Mouse (Mus musculus) cerebellum, adult 8-10 months (tissue): ENCODE data around the gene Ctnna2.

Experiments used
- DNase-seq: peaks from one replicate; pipeline ENCODE4 v3.0.0; 2022

Ctnna2 gene

DNA sequence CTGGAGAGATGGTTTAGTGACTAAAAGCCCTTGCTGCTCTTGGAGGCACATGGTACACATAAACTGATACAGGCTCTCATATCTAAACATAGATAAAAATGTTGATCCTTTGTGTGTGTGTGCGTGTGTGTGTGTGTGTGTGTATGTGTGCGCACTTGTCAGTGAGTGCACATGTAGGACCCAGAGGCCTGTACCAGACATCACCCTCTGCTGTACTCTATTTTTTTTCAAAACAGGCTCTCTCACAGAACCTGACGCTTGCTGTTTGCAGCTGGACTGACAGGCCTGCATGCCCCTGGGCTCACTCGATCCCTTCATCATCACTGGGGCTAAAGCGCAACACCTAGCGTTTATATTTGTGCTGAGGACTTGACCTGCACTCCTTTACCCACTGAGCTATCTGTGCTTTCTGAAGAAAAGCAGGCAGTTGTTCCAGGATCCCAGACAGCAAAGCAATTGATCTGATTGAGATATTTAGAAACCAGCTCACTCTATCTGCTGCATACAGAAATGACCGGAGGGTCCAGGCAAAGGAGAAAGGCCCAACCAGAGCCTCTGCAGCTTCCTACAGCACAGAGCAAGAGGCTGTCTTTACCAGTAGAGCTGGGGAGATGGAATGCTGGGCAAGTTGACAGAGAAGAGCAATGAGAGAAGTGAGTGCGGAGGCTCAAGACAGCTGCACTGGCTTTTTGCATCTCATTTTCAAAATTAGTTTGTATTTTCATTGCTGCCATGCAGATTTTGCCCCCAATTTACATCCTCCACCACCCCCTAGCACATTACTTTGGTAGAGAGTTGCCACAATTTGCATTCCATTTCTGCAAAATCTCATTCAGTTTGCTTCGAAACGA lies 870.2 kb downstream of the Ctnna2 start:
- DNase-seq = no peak

DNA sequence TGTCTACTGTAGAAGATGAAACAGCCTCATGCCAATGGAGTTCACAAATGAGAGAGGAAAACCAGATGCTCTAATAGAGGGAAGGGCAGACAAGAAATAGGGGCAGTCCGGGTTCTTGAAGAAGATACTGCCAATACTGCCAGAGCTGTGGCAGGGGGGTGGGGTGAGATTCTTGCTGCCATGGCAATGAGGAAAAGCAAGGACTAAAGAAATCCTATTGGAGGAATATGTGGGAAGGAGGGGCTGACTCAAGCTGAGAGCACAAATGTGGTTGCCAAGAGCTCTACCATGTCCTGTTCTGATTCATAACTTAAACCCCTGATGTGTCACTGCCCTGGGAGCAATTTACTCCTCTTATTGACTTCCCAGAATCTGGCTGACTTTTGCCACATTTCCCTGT lies 878.5 kb downstream of the Ctnna2 start:
- DNase-seq = no peak

DNA sequence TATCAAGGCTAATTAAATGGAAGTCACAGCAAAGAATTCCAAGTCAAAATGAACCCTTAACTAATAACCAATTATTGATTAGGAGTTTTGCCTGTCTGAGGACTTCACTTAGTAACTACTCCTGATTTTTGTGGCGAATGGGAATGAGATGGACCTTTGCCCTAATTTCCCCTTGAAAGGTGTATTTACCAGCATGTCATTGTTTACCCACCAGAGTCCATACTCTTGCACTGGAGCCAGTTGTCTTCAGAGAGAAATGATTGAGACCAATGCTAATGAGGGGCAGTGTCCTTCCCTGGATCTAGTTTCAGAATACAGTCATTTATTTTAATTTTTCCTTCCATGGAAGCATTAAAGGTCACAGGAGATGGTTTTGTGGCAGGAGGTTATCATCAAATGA lies 881.0 kb downstream of the Ctnna2 start:
- no peak for DNase-seq

DNA sequence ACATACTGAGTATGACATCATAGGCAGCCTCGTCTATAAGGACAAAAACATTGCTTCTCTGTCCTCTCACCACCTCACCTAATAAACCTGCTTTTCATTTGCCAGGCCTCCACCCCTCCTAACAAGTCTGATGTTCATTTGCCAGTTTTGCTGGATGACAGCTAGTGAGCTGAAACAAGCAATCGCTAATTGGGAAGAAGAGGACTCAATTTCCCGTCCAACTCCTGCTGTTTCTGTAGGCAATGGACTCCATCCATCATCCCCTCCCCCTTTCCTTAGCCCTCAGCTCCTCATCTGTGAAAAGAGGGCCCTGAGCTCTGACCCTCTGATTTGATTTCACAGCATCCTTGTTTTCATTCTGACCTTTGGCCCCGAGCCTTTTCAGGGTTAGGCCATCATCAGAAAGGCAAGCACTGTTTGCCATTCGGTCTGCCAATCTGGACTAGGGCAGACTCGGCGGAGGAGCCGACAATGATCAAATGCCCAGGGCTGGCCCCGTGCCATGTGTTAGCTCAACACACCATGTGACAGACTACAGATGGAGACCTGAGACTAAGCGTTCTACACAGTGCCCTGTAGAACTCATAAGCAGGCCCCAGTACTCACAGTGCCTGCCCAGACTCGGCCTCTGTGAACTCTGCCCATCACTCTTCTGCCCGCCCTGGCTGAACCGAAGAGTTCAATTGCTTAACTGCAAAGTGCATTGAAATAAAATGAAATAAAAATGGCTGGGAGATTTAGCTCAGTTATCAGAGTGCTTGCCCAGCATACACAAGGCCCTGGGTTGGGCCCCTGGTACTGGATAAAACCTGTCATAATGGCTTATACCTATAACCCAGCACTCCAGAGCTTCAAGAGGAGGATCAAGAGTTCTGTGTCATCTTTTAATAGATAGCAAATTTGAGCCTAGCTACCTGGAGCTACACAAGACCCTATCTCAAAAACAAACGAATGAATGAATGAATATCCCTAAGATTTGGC lies 903.8 kb downstream of the Ctnna2 start:
- DNase-seq = peak; percentile 89

DNA sequence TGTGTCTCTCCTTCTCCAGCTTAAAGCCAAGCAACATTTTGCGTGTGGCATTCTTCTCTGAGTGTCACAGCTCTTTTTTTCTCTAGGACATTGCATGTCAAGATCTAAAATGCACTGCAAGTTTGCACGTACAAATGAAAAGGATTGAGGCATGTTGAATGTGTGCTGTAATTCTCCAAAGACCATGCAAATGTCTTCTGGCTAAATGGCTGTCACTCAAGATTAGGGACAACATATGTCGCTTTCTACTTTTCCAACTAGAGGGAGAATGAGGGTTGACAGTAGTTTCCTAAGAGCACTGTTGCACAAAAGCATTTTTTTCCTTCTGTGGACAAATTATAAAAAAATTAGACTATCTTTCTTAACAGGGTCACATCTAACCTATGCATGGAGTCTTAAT lies 909.9 kb downstream of the Ctnna2 start:
- no peak for DNase-seq

DNA sequence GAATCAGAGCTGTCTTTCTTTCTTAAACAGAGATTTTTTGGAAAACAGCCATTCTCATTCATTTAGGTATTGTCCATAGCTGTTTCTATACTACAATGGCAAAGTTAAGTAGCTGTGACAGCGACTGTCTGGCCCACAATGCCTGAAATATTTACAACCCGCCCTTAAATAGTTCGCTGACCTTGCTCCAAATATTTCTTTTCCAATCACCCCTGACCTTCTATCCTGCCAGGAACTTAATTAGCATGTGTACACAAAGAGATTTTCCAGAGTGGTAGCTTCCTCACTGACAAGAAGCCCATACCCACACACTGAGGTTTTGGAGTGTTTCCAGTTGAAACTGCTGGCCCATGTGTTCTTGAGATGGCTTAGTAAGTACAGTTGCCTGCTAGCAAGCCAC lies 928.8 kb downstream of the Ctnna2 start:
- DNase-seq = no peak

DNA sequence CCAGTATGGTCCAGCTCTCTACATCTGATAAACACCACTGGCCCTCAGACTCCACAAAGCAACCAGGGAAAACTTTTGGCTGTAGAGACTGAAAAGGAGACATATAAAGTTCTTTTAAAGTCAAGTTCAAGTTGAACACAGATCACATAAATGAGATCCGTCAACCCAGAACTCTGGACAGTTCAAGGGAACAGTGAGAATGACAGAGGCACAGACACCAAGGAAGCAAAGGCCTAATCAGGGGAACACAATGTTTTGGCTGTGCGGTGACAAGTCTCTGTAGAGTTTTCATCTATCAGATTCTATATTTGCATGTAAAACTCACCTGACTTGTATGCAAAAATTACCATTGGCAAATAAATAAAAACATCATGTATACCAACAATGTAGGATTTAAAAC lies 929.3 kb downstream of the Ctnna2 start:
- no peak for DNase-seq

DNA sequence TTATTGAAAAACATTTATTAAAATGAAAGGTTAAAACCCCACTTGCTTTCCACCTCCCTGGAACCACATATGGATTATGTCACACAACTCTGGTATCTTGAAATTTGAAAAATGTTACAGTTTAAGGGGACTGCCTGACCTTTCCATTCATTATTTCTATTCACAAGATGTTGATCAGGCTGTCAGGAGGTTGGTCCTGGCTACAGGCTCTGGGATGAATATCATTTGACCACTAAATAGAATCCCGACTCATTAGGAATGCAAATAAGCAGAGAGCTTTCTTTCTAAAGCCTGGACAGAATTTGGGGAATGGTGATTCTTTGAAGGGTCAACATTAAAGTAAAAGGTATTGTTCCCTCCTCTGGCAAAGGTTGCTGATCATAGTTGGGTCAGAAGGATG lies 931.9 kb downstream of the Ctnna2 start:
- no peak for DNase-seq

DNA sequence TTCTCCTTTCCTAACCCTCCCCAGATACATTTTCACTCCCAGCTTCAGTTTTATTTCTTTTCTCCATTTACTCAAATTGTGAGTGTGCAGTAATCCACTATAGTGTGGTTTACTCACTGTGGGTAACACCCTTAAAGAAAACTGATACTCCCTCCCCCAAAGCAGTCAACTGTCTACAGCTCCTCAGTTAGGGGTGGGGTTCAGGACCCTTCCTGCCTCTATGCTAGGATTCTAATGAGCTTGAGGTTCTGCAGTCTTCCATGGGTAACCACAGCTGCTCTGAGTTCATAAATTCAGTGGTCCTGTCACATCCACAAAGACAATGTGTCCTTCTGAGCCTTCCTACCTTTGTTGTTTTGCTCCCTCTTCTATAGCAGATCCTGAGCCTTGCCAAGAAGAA lies 954.4 kb downstream of the Ctnna2 start:
- DNase-seq = no peak

DNA sequence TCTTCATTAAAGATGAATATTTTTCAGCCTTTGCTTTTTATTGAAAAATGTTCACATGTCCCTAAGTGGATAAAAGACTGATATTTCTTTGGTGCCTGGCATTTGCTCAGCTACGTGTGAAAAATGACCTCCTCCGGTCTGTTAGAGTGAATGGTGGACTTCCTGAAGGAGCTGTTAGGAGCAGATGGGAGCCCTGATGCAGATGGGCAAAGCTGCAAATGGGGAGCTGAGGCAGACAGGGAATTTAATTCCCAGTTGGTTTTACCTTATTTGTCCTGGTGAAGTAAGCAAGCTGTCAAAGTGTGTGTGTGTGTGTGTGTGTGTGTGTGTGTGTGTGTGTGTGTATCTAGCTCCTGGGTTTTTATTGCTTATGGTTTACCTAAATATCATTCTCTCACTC lies 966.3 kb downstream of the Ctnna2 start:
- no peak for DNase-seq

DNA sequence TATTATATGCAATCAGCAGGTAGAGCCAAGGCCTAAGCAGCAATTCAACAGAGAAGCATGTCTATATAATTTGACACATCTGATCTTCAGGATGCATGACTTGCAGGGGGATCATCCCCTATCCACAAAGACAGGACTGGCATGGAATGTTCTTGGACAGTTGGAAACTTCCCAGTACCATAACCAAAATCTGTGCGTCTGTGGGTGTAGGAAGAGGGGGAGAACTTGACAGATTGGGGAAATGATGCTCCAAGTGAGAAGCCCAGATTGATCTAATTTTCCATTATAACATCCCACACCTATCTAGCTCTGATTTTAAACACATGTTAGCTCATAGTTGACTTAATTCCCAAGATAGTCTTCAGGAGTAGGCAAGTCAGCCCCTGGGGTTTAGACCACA lies 968.5 kb downstream of the Ctnna2 start:
- no peak for DNase-seq

DNA sequence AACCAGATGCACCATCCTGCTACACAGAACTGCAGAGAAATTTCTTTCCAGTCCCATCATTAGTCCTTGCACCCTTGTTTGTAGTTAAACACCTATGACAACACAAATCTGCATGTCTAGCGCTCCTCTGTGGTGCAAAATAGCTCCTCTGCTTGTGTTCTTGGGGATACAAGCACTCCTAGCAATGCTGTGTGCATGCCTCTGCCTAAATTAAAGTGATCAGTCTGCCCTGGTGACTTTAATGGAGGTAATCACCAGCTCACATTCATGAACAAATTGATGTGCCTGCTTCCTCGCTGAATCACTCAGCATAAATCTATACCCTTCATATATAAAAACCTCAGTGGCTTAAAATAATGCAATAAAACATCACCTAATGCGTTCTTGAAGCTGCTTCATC lies 987.4 kb downstream of the Ctnna2 start:
- no peak for DNase-seq

DNA sequence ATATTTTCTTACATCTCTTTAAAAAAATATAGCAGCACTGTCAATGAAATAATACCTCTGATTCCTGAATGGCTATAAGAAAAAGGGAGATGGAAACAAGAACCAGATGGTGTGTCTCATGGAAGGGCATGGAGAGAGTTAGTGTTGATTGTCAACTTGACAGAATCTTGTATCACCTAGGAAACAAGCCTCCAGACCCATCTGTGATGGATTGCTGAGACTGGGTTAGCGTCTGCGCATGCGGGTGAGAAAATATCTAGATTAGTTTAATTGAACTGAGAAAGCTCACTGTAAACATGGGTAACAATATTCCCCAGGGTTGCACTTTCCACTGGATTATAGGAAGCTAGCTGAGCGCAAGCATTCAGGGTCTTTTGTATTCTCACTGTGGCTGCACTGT lies 994.7 kb downstream of the Ctnna2 start:
- DNase-seq = no peak

DNA sequence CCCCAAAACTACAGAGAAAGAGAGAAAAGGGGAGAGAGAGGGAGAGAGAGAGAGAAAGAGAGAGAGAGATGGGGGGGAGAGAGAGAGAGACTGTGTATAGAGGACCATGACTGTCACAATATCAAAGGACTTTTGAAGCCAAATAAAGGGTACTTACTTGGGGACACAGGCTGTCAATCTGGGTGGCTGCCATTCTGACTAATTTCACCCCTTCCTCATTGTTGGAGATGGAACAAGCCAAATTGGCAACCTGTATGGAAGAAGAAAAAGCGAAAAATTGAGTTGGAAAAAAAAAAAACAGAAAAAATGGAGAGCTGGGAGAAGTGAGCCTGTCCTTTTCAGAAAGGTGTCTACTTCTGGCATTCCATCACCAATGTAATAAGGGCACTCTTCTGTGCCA lies 997.8 kb downstream of the Ctnna2 start:
- no peak for DNase-seq

DNA sequence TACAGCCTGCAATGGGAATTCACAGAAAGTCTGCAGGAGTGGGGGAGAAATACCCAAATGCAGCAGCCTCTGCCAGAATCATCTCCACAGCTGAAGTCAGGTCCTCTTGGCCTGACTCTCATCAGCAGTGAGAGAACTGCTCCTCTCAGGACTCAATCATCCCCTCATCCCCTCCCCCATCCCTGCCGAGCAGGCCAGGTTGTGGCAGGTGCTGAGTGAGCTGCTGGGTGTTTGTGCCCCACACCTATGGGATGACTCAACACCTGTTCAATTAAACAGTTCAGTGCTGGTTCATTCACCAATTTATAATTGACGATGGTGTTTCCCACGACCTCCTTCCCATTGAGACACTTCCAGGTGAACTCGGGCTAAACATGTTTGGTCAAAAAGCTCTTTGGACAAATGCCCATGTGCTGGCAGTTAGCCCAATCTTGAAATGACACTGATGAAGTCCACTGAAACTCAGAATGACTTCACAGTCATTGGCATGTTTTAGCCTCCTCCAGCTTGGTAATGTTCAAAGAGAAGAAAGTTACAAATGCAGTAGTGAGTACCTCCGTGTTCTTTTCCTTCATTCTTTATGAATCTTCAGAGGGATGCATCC lies 1000.1 kb downstream of the Ctnna2 start:
- no peak for DNase-seq

DNA sequence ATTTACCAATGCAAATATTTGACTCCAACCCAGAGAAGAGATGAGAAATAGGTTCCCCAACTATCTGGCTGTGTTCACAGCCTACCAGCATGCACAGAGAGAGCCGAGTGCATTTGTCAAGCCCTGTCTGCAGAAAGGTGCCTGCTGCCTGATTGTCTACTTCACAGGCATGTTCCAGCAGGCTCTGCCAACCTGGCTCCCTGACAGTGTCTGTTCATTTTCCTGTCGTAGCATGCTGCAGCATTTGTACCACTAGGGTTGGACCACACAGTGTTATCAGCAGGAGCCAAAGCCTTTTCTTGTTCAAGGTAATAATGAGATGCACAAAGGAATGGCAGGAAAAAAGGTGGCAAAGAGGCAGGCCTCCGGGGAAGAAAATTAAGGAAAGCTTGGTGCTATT lies 1001.7 kb downstream of the Ctnna2 start:
- peak; percentile 60 for DNase-seq

DNA sequence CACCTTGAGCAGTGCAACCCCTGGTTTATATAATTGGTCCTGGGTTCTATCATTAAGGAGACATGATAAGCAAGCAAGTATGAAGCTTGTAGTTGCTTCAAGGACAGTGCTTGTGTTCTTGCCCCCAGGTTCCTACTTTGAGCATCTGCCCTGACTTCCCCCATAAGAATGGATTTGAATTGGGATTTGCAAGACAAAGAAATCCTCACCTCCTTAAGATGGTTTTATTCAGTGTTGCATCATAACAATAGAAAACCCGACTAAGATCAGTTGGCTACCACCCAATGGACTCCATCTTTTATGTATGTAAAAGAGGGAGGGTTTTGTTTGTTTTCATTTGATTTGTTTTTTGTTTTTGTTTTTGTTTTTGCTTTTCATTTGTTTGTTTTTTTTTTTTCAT lies 1005.2 kb downstream of the Ctnna2 start:
- DNase-seq = no peak

DNA sequence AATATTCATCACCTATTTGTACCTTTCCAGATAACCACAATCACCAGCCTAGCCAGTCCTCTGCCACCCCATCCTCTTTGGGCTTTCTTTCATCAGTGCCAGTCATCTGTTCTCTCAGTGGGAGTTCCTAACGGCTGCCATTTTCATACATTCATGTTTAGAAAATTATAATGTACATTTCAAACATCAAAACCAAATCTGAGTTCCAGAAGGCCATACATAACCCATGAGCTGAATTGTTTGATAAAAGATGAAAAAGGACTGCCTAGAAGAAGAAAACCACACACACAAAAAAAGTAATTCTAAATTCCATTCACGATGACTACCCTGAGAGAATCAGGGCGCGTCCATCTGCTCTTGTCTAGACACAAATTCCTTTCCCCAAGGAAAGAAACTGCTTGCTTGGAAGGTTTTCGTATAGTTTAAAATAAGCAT lies 1014.5 kb downstream of the Ctnna2 start:
- DNase-seq = peak; percentile 31

DNA sequence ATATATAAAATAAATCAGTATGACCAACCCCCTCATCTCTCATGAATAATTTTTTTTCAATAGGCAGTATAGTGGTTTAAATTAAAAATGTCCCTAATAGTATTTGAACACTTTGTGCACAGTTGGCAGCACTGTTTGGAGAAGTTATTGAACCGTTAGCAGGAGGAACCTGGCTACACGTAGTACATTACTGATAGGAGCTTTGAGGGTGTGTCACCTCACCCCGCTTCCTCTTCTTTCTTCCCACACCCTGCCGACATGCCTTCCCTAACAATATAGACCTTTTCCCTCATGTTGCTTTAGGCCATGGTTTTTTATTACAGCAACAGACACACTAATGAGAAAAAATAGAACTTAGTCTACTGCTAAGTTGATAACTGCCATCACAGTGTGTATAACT lies 1071.4 kb downstream of the Ctnna2 start:
- no peak for DNase-seq

DNA sequence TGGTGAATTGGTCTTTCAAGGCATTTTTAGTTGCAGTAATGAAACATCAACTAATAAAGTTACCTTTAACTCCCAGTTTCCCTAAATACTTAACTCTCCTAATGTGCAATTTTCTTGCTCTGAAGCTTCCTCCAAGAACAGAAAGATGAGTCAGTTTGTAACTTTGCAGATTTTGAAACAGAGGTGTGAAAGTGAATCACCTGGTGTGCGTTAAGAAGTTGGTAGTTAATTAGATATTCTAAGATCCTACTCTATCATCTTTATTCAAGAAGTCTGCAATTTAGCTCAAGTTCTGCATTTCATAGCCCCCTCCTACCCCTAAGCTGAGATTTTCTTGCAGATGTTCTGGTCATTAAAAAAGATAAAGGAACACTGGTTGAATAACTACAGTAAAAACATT lies 1082.3 kb downstream of the Ctnna2 start:
- DNase-seq = no peak
